Mouse (Mus musculus) liver, embryonic 11.5 days (tissue): ENCODE measurements around the gene Dstn. TPM values are rescaled to one million over a fixed set of nuclear protein-coding genes. Genes with fewer than 3 reads are reported as not detected.

Experiments
- ATAC-seq: fragments of 200-750 bp; cut with Nextera tagmentation; replicated peaks from 2 replicates; pipeline ENCODE4 v1.8.0; 2017; ENCODE audit warnings: moderate number of reproducible peaks, mild to moderate bottlenecking, moderate TSS enrichment, moderate library complexity; ENCODE audit not compliant: low FRiP score
- DNase-seq: peaks from one replicate; pipeline ENCODE4 v3.0.0-alpha.2; 2017; ENCODE audit warnings: low spot score
- H3K27ac ChIP-seq: fragments of 300-500 bp; sonication (generic); 2 replicates; pipeline ENCODE4 v1.5.1; 2014; ENCODE audit warnings: mild to moderate bottlenecking, low read depth, low read length, control low read depth
- H3K27me3 ChIP-seq: fragments of 300-500 bp; sonication (generic); replicated peaks from 2 replicates; pipeline ENCODE4 v1.6.1; 2014; ENCODE audit warnings: low read length, mixed read lengths; ENCODE audit not compliant: control insufficient read depth, insufficient read depth
- H3K36me3 ChIP-seq: fragments of 300-500 bp; sonication (generic); 2 replicates; pipeline ENCODE4 v1.6.1; 2014; ENCODE audit warnings: mild to moderate bottlenecking, low read length, moderate library complexity, mixed read lengths; ENCODE audit not compliant: control insufficient read depth, insufficient read depth
- H3K4me1 ChIP-seq: fragments of 300-500 bp; sonication (generic); replicated peaks from 2 replicates; pipeline ENCODE4 v1.6.1; 2014; ENCODE audit warnings: low read length, mixed read lengths; ENCODE audit not compliant: control insufficient read depth, insufficient read depth
- H3K4me2 ChIP-seq: fragments of 300-500 bp; sonication (generic); 2 replicates; pipeline ENCODE4 v1.6.1; 2014; ENCODE audit warnings: mild to moderate bottlenecking, control low read depth, moderate library complexity
- H3K4me3 ChIP-seq: fragments of 300-500 bp; sonication (generic); 2 replicates; pipeline ENCODE4 v1.5.1; 2014; ENCODE audit warnings: low read depth, low read length, control low read depth
- H3K9ac ChIP-seq: fragments of 300-500 bp; sonication (generic); 2 replicates; pipeline ENCODE4 v1.6.1; 2014; ENCODE audit warnings: low read depth, low read length, control low read depth
- H3K9me3 ChIP-seq: fragments of 300-500 bp; sonication (generic); 2 replicates; pipeline ENCODE4 v1.6.1; 2016; ENCODE audit warnings: low read length, inconsistent platforms, mixed read lengths; ENCODE audit not compliant: control insufficient read depth
- WGBS: fragments of 180-500 bp; shearing (Covaris S2); extraction: QIAGEN DNeasy Blood & Tissue Kit; methylation state at CpG from one replicate; pipeline ENCODE4 v1.1.7; 2014; 5-methylcytosine and 5-hydroxymethylcytosine counted together
- polyA plus RNA-seq: library from polyadenylated mRNA; unstranded; fragments of >200 nt; fragmentation: Nextera tagmentation; extraction: Ambion mirVana; gene quantifications from 2 replicates; pipeline ENCODE4 v1.2.1, GENCODE M21; 2014

Dstn gene
- polyA plus RNA-seq = 241 and 242 TPM in 2 replicates

- H3K9me3 ChIP-seq = no peaks in the 10 kb centered on the region
- peaks cover 17% of the 10 kb centered on the region for H3K4me1 ChIP-seq
- no peaks in the 10 kb centered on the region for H3K36me3 ChIP-seq
- peak within 1 kb of the TSS; percentile 94 for H3K27ac ChIP-seq
- H3K4me2 ChIP-seq = peak within 1 kb of the TSS; percentile 93
- under 1% methylated on average over 71 of the region's 71 CpGs for WGBS
- H3K27me3 ChIP-seq = no peaks in the 10 kb centered on the region
- peak; percentile 88 for ATAC-seq
- DNase-seq = peak; percentile 96
- peak within 1 kb of the TSS; percentile 79 for H3K4me3 ChIP-seq
- peak within 1 kb of the TSS; percentile 87 for H3K9ac ChIP-seq
Measured at GRCm38 (mm10) chr2:143914760-143915599, at the start of gene Dstn. Dstn (plus strand) TSS chr2:143915320.

DNA sequence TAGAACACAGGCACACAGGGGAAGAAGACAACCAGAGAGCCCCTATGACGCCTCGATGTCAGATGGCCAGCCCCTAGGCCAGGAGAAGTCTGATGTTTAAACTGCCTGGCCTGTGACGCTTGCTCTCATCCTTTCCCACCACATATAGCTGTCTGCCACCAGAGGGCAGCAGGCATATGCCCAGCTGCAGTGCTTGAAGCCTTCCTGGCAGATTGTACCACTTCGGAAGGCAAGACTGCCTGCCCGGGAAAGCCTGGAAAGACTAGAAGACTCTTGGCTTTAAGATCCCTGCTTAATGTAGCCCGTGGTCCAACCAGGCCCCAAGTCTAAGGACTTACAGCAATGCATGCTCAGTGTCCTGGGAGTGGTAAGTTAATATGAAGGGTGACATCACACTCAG lies 47.8 kb upstream of the Dstn start:
- H3K4me1 ChIP-seq = peaks cover 28% of the 10 kb centered on the region
- no peak overlapping the region for H3K27ac ChIP-seq
- H3K4me3 ChIP-seq = no peak overlapping the region
- H3K9ac ChIP-seq = no peak overlapping the region
- H3K9me3 ChIP-seq = no peaks in the 10 kb centered on the region
- peak overlapping the region; percentile 24; the same call in 1 of the 2 replicates for H3K4me2 ChIP-seq
- WGBS = 5% methylated on average over 6 of the region's 6 CpGs
- ATAC-seq (peak; percentile 50; the same call in 1 of the 2 replicates), DNase-seq (peak; percentile 65)
- peaks cover 6% of the 10 kb centered on the region for H3K27me3 ChIP-seq
- no peaks in the 10 kb centered on the region for H3K36me3 ChIP-seq

DNA sequence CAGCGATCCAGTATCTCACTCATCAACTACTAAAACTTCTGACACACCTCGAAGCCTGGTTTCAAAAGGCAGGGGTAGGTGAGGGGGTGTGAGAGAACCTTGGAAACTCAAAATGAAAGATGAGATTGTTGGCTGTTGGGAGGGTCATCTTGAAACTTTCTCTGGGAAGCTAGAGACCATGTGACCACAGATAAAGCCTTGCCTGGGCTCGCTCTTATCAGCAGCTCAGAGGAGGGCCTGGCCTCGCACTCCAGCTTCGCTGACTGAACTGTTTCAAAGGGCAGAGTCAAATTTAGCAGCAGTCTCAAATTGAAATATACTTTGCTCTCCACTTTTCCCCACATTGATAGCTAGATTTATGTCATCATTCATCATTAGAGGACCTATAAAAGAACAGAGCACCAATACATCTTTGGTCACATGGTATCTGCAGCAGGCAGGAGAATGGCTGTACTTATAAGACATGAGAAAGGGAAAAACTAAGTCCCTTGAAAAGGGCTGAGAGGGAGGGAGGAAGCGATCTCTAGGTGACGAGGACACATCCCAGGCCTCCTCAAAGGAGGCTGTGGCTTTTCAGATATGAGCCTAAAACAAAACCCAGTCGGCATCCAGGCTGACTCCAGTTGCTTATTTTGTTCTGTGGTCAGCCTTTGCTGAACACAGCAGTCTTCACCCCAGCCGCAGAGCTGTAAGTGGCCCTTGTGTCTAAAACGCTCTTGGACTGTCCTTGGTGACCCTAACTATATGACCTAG lies 44.0 kb upstream of the Dstn start:
- Histone ChIP-seq H3K4me3 (no peak overlapping the region), H3K4me2 (peak overlapping the region; percentile 31), H3K27me3 (no peaks in the 10 kb centered on the region), H3K9ac (peak overlapping the region; percentile 20; the same call in 1 of the 2 replicates), H3K9me3 (no peaks in the 10 kb centered on the region), H3K4me1 (peaks cover 23% of the 10 kb centered on the region), H3K27ac (peak overlapping the region; percentile 79), H3K36me3 (no peaks in the 10 kb centered on the region)
- DNase-seq (no peak), ATAC-seq (peak; percentile 94)
- 13% methylated on average over 10 of the region's 10 CpGs for WGBS

DNA sequence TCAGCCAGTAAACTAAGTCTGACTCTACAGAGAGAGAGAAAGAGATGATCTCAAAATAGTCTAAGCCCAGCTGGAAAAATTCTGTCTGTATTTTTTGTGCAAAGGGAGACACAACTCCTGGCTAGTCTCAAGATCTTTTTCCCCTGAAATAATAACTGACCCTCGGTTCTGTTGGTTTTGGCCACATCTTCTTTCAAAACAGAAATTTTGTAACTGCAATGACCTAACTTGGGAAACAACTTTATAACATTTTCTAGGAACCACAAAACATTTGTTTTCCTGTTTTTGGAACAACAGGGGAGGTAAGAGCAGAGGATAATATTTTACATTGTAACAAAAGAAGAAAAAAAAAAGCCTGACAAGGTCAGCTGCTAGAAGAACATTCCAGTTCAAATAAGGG lies 39.1 kb upstream of the Dstn start:
- no peak overlapping the region for H3K27ac ChIP-seq
- 60% methylated on average over 1 of the region's 1 CpGs for WGBS

DNA sequence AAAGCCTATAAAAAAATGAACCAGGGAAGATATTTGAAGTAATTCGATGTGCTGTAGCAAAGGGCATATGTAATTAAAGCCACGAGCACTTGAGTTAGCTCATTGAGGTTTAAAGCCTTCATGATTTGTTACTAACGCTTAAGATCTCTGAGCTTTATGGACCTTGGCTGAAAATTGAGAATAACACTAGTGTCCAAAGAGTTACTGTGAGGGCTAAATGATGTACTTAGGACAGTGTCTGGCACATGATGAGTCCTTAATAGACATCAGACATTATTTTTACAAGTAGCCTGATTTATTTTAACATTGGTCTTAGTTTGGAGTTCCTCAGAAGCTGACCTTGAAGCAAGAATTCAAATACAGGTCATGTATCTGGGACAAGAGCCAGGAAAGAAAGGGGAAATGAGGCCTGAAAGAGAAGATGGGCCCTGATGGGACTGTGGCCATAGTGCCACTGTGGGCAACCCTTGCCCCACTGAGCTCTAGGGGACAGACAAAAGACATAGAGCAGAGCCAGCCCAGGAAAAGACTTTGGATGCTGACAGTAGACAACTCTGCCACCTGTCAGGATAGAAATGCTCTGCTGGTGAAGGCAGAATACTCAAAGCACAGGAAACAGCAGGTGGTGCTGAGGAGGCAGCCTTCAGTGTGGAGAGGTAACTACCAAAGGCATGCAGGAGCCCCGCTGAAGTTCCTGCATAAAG lies 38.0 kb upstream of the Dstn start:
- H3K4me3 ChIP-seq = no peak overlapping the region
- no peak overlapping the region for H3K9ac ChIP-seq
- no peaks in the 10 kb centered on the region for H3K36me3 ChIP-seq
- H3K4me1 ChIP-seq = peaks cover 2% of the 10 kb centered on the region
- DNase-seq = no peak
- WGBS = 77% methylated on average over 4 of the region's 4 CpGs
- H3K4me2 ChIP-seq = no peak overlapping the region
- H3K9me3 ChIP-seq = no peaks in the 10 kb centered on the region
- H3K27ac ChIP-seq = no peak overlapping the region
- H3K27me3 ChIP-seq = no peaks in the 10 kb centered on the region
- no peak for ATAC-seq

More for the DNA sequence above, 39.1 kb upstream of the Dstn start:
- Histone ChIP-seq H3K9me3 (no peaks in the 10 kb centered on the region), H3K4me1 (peaks cover 13% of the 10 kb centered on the region), H3K36me3 (no peaks in the 10 kb centered on the region), H3K9ac (no peak overlapping the region), H3K4me2 (no peak overlapping the region), H3K4me3 (no peak overlapping the region), H3K27me3 (no peaks in the 10 kb centered on the region)
- DNase-seq (no peak), ATAC-seq (no peak)

GRCm38 (mm10) chr2:143879311-143879710 lies 35.8 kb upstream of the Dstn start:
- Histone ChIP-seq H3K9me3 (no peaks in the 10 kb centered on the region), H3K4me3 (no peak overlapping the region), H3K4me2 (no peak overlapping the region), H3K27ac (no peak overlapping the region), H3K9ac (no peak overlapping the region), H3K36me3 (no peaks in the 10 kb centered on the region), H3K27me3 (no peaks in the 10 kb centered on the region), H3K4me1 (peaks cover 7% of the 10 kb centered on the region; the same call in 1 of the 2 replicates)
- 83% methylated on average over 6 of the region's 6 CpGs for WGBS
- DNase-seq (no peak), ATAC-seq (no peak)

DNA sequence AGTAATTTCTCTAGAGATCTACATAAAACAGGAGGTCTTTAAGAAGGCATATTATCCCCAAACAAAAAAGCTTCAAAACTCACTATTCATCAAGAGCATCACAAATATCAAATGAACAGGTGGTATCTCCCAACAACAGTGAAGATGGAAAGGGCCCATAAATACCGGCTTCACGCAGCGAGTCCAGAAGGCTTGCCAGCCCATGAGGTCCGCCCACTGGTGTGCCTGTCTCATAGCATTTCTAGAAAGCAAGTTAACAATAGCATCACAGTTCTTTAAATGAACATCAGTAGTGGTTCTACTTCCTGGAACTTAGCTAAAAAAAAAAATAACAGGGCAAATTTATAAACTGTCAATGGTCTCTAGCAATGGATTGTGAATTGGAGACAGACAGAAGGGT lies 33.1 kb upstream of the Dstn start:
- DNase-seq (no peak), ATAC-seq (no peak)
- H3K27me3 ChIP-seq = no peaks in the 10 kb centered on the region
- no peaks in the 10 kb centered on the region for H3K36me3 ChIP-seq
- peaks cover 7% of the 10 kb centered on the region; the same call in 1 of the 2 replicates for H3K4me1 ChIP-seq
- H3K4me3 ChIP-seq = no peak overlapping the region
- H3K9me3 ChIP-seq = no peaks in the 10 kb centered on the region
- H3K4me2 ChIP-seq = no peak overlapping the region
- no peak overlapping the region for H3K9ac ChIP-seq
- WGBS = 93% methylated on average over 4 of the region's 4 CpGs
- H3K27ac ChIP-seq = no peak overlapping the region

DNA sequence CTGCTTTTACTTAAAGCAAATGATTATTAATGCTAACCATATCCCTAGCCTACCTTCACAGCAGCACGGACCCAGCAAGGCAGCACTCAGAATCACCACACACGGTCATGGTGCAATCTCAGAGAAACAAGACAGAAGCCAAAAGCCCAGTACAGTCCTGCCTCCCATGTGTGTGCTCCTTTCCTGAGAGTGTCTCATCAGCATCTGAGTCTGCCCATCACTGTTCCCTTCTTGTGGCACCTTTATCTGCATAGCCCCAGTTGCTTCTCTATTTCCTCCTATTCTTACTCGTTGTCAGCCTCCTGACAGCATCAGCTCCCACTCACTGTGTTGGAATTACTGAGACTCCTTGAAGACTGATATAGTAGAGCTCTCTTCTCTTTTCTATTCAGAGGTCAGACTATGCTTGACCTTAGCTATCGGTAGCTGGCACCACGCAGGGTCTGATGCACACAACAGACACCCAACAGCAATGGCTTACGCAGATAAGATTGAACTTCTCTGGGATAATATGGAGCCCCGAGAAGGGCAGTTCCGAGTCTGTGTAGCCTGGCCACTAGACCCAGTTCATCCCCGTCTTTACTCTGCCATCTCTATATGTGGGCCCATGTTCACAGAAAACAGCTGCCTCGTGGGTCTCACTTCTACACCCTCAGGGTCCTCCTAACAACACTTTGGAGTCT lies 32.4 kb upstream of the Dstn start:
- H3K27ac ChIP-seq = no peak overlapping the region
- 44% methylated on average over 10 of the region's 10 CpGs for WGBS
- H3K4me1 ChIP-seq = peaks cover 7% of the 10 kb centered on the region; the same call in 1 of the 2 replicates
- peak; percentile 81 for ATAC-seq
- no peak overlapping the region for H3K4me2 ChIP-seq
- H3K4me3 ChIP-seq = no peak overlapping the region
- H3K27me3 ChIP-seq = no peaks in the 10 kb centered on the region
- H3K9ac ChIP-seq = no peak overlapping the region
- no peaks in the 10 kb centered on the region for H3K36me3 ChIP-seq
- H3K9me3 ChIP-seq = no peaks in the 10 kb centered on the region
- DNase-seq = no peak
